Mouse (Mus musculus) stomach, postnatal 0 days (tissue): ENCODE data around the gene Rnaset2a. TPM values are rescaled to one million over a fixed set of nuclear protein-coding genes. Genes with fewer than 3 reads are reported as not detected.
"Not testable (repeated sequence)": the region's sequence is repeated elsewhere in the genome, so short reads cannot be mapped to it uniquely, and the experiment has no call there.

Source experiments
- ATAC-seq: fragments of 200-750 bp; cut with Nextera tagmentation; 2 replicates; pipeline ENCODE4 v1.8.0; 2017; ENCODE audit not compliant: low FRiP score, low TSS enrichment
- DNase-seq: peaks from one replicate; pipeline ENCODE4 v3.0.0-alpha.2; 2016; ENCODE audit warnings: low spot score
- H3K27ac ChIP-seq: fragments of 300-500 bp; sonication (generic); replicated peaks from 2 replicates; pipeline ENCODE4 v1.5.1; 2014; ENCODE audit warnings: mild to moderate bottlenecking, control low read depth
- H3K27me3 ChIP-seq: fragments of 300-500 bp; sonication (generic); 2 replicates; pipeline ENCODE4 v1.6.1; 2014; ENCODE audit warnings: low read length; ENCODE audit not compliant: control insufficient read depth, insufficient read depth
- H3K36me3 ChIP-seq: fragments of 300-500 bp; sonication (generic); 2 replicates; pipeline ENCODE4 v1.6.1; 2014; ENCODE audit warnings: low read length, mixed read lengths; ENCODE audit not compliant: control insufficient read depth, insufficient read depth
- H3K4me1 ChIP-seq: fragments of 300-500 bp; sonication (generic); replicated peaks from 2 replicates; pipeline ENCODE4 v1.6.1; 2014; ENCODE audit warnings: antibody characterized with exemption; ENCODE audit not compliant: control insufficient read depth, insufficient read depth
- H3K4me2 ChIP-seq: fragments of 300-500 bp; sonication (generic); replicated peaks from 2 replicates; pipeline ENCODE4 v1.6.1; 2014; ENCODE audit warnings: low read depth, mild to moderate bottlenecking, control low read depth, moderate library complexity
- H3K4me3 ChIP-seq: fragments of 300-500 bp; sonication (generic); 2 replicates; pipeline ENCODE4 v1.5.1; 2014; ENCODE audit warnings: low read depth, low read length, control low read depth
- H3K9ac ChIP-seq: fragments of 300-500 bp; sonication (generic); 2 replicates; pipeline ENCODE4 v1.6.1; 2014; ENCODE audit warnings: mild to moderate bottlenecking, low read length, control low read depth, mixed read lengths
- H3K9me3 ChIP-seq: fragments of 300-500 bp; sonication (generic); 2 replicates; pipeline ENCODE4 v1.6.1; 2016; ENCODE audit warnings: low read length; ENCODE audit not compliant: control insufficient read depth
- CTCF ChIP-seq: IDR thresholded peaks from 2 replicates; pipeline ENCODE4 v1.5.1; 2016; ENCODE audit warnings: antibody characterized with exemption, low read depth, mild to moderate bottlenecking, moderate library complexity
- EP300 ChIP-seq: optimal IDR thresholded peaks from 2 replicates; pipeline ENCODE3; 2016; ENCODE audit warnings: antibody characterized with exemption
- WGBS: fragments of 180-500 bp; shearing (Covaris S2); extraction: QIAGEN DNeasy Blood & Tissue Kit; methylation state at CpG from one replicate; pipeline ENCODE4 v1.1.7; 2014; 5-methylcytosine and 5-hydroxymethylcytosine counted together
- polyA plus RNA-seq: library from polyadenylated mRNA; unstranded; fragments of >200 nt; fragmentation: Nextera tagmentation; extraction: Ambion mirVana; gene quantifications from 2 replicates; pipeline ENCODE4 v1.2.1, GENCODE M21; 2015

Rnaset2a gene
- 43.3 and 44.8 TPM in 2 replicates for polyA plus RNA-seq

- WGBS, result 0% methylated on average over 36 of the region's 67 CpGs
- H3K4me2 ChIP-seq, result peak within 1 kb of the TSS; percentile 52
- ATAC-seq (peak; percentile 99), DNase-seq (peak; percentile 40)
- H3K27me3 ChIP-seq, H3K9me3 ChIP-seq, H3K27ac ChIP-seq, H3K36me3 ChIP-seq, H3K4me1 ChIP-seq: not testable (repeated sequence)
- peak within 1 kb of the TSS; percentile 43 for H3K4me3 ChIP-seq
- H3K9ac ChIP-seq, result peak within 1 kb of the TSS; percentile 58; the same call in 1 of the 2 replicates
These were observed at the start of gene Rnaset2a, which contains the start of gene Gm49673 for GRCm38 (mm10) chr17:8147439-8148316. Rnaset2a (minus strand) TSS chr17:8148097. Gm49673 (minus strand) TSS chr17:8147788.

DNA sequence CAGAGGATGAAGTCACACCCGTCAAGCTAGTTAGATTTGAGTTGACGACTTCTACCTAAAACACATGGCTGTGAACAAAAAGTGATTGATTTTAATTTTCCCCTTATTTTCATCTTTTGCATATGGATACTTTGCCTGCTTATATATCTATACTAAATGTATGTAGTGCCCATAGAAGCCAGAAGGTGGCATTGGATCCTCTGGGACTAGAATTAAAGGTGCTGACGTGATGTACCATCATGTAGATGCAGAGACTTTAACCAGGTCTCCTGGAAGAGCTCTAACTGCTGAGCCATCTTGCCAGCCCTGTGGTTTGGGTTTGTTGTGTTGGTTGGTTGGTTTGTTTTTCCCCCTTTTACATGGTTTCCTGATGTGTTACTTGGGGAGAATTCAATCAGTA is 49.8 kb upstream of the Rnaset2a start:
- ATAC-seq (no peak), DNase-seq (no peak)
- peaks cover 5% of the 10 kb centered on the region; the same call in 1 of the 2 replicates for H3K36me3 ChIP-seq
- H3K4me3 ChIP-seq, result no peak overlapping the region
- no peak overlapping the region for H3K27ac ChIP-seq
- H3K9ac ChIP-seq, result no peak overlapping the region
- H3K9me3 ChIP-seq, result no peaks in the 10 kb centered on the region
- no peaks in the 10 kb centered on the region for H3K27me3 ChIP-seq
- WGBS, result 62% methylated on average over 3 of the region's 3 CpGs
- H3K4me1 ChIP-seq, result no peaks in the 10 kb centered on the region
- peak; percentile 69 for TF ChIP-seq CTCF
- no peak for TF ChIP-seq EP300
- H3K4me2 ChIP-seq, result no peak overlapping the region

- DNase-seq, result no peak
- H3K4me3 ChIP-seq, result no peak overlapping the region
- 85% methylated on average over 8 of the region's 8 CpGs for WGBS
- H3K36me3 ChIP-seq, result peaks cover 13% of the 10 kb centered on the region; the same call in 1 of the 2 replicates
- ATAC-seq, result no peak
- no peak overlapping the region for H3K9ac ChIP-seq
- TF ChIP-seq EP300 (no peak), CTCF (no peak)
- H3K27me3 ChIP-seq, result no peaks in the 10 kb centered on the region
- H3K27ac ChIP-seq, result no peak overlapping the region
- no peaks in the 10 kb centered on the region for H3K4me1 ChIP-seq
- no peak overlapping the region for H3K4me2 ChIP-seq
- no peaks in the 10 kb centered on the region for H3K9me3 ChIP-seq
These were observed 47.9 kb upstream of the Rnaset2a start for GRCm38 (mm10) chr17:8195685-8196376.

DNA sequence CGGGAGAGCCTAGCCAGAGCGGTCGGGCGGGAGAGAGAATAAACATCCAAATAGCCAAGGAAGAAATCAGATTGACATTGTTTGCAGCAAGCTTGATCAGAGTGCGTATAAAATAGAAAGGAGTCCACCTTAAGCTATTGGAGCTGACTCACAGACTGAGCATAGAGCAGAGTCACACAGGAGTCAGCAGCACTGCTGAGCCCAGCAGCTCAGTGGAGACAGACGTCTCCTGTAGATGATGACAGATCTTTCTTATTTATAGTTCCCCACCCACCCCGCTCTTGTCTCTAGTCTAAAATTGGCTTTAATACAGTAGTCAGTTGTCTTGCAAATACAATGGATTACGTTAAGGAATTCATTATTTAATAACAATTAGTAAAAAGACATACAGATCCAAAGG is 45.8 kb upstream of the Rnaset2a start:
- H3K27ac ChIP-seq, result no peak overlapping the region
- no peak overlapping the region for H3K9ac ChIP-seq
- no peak for ATAC-seq
- no peak overlapping the region for H3K4me3 ChIP-seq
- no peak for DNase-seq
- H3K4me1 ChIP-seq, result no peaks in the 10 kb centered on the region
- no peaks in the 10 kb centered on the region for H3K9me3 ChIP-seq
- no peak for TF ChIP-seq CTCF
- H3K4me2 ChIP-seq, result no peak overlapping the region
- H3K27me3 ChIP-seq, result no peaks in the 10 kb centered on the region
- 78% methylated on average over 8 of the region's 8 CpGs for WGBS
- peaks cover 18% of the 10 kb centered on the region; the same call in 1 of the 2 replicates for H3K36me3 ChIP-seq

- Histone ChIP-seq H3K9me3 (no peaks in the 10 kb centered on the region), H3K4me2 (no peak overlapping the region), H3K4me1 (no peaks in the 10 kb centered on the region), H3K27me3 (no peaks in the 10 kb centered on the region), H3K27ac (no peak overlapping the region), H3K36me3 (peaks cover 14% of the 10 kb centered on the region), H3K4me3 (no peak overlapping the region), H3K9ac (no peak overlapping the region)
- WGBS, result 66% methylated on average over 7 of the region's 7 CpGs
- ATAC-seq, result no peak
- TF ChIP-seq CTCF (no peak), EP300 (no peak)
- no peak for DNase-seq
These were observed 36.3 kb upstream of the Rnaset2a start for GRCm38 (mm10) chr17:8184217-8184616.

DNA sequence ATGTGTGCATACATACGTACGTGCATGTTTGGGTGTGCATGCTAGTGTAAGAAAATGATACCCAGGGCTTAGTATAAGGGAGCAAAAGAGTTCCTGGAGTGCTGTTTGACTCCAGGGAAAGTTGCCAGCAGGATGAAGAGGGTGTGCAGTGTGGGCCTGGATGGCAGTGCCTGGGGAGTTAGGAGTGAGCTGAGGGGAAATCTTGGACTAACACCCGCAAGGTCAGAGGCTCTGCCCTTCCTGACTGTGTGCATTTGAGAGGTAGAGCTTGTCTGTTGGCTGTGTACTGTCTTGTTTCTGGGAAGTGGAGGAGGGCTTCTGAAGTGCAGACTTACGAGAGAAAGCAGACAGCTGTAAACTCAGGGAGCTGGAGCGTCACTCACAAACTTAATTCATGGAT is 35.9 kb upstream of the Rnaset2a start:
- Histone ChIP-seq H3K27ac (no peak overlapping the region), H3K4me3 (no peak overlapping the region), H3K36me3 (peaks cover 14% of the 10 kb centered on the region), H3K9ac (no peak overlapping the region), H3K4me2 (no peak overlapping the region), H3K9me3 (no peaks in the 10 kb centered on the region), H3K4me1 (no peaks in the 10 kb centered on the region), H3K27me3 (no peaks in the 10 kb centered on the region)
- DNase-seq, result no peak
- 78% methylated on average over 5 of the region's 5 CpGs for WGBS
- no peak for ATAC-seq
- TF ChIP-seq EP300, result no peak
- TF ChIP-seq CTCF, result no peak
